In genomic region chr7:13054287-13055010, GRCm38 (mm10) we compare ENCODE assay signal across 8 mouse cellular contexts. TPM values are rescaled to one million over a fixed set of nuclear protein-coding genes. Genes with fewer than 3 reads are reported as not detected.
A peak's percentile ranks its signal among the peaks of the same experiment; 100 is the strongest.
DNase-seq lines count a peak whose midpoint lies in the region; ATAC-seq and TF ChIP-seq lines count a peak whose summit lies in the region.

Gene Mzf1 (minus strand): TSS chr7:13054764.

- no peaks in the 10 kb centered on the region for H3K79me2 ChIP-seq in liver, adult 2 months (ENCODE audit: control insufficient read depth, insufficient read depth, low read length)
- no peaks in the 10 kb centered on the region for H3K79me2 ChIP-seq in myocyte (ENCODE audit: control insufficient read depth, insufficient read depth)

- no peaks in the 10 kb centered on the region for H3K27me3 ChIP-seq in heart, embryonic 11.5 days (ENCODE audit: control insufficient read depth, insufficient read depth, low read length)
- H3K27me3 ChIP-seq in kidney, embryonic 16.5 days (ENCODE audit: insufficient read depth, low read length), result no peaks in the 10 kb centered on the region
- H3K27me3 ChIP-seq in liver, adult 2 months (ENCODE audit: control insufficient read depth, insufficient read depth, low read length), result no peaks in the 10 kb centered on the region
- no peaks in the 10 kb centered on the region for H3K27me3 ChIP-seq in myocyte (ENCODE audit: control insufficient read depth, insufficient read depth, insufficient read length)
- H3K27me3 ChIP-seq in splenic B cell, adult 2 months (ENCODE audit: control insufficient read depth, insufficient read depth, low read length, poor library complexity, severe bottlenecking), result no peaks in the 10 kb centered on the region

- H3K4me2 ChIP-seq in heart, embryonic 11.5 days, result peak within 1 kb of the TSS; percentile 63
- peak within 1 kb of the TSS; percentile 54 for H3K4me2 ChIP-seq in kidney, embryonic 16.5 days (replicated peaks; ENCODE audit: low read depth, low read length)
- H3K4me2 ChIP-seq in myocyte (ENCODE audit: low read depth), result peak within 1 kb of the TSS; percentile 90

- WGBS in heart, embryonic 11.5 days (ENCODE audit: insufficient replicate concordance), result under 1% methylated on average over 41 of the region's 41 CpGs
- WGBS in kidney, embryonic 16.5 days, result 0% methylated on average over 41 of the region's 41 CpGs
- WGBS in liver, adult 2 months, result under 1% methylated on average over 40 of the region's 41 CpGs

- H3ac ChIP-seq in myocyte (ENCODE audit: control insufficient read depth, insufficient read length), result peak within 1 kb of the TSS; percentile 61

- TF ChIP-seq CTCF in liver, adult 2 months (IDR thresholded peaks at IDR 0.05; ENCODE audit: low read depth, low read length), result no peak

- no peak for TF ChIP-seq POLR2A in liver, adult 2 months (IDR thresholded peaks at IDR 0.05; ENCODE audit: extremely low read depth, insufficient read depth, low read length)
- peak; percentile 60 for TF ChIP-seq POLR2A in myocyte (IDR thresholded peaks at IDR 0.05; ENCODE audit: insufficient read length, low read depth)

- DNase-seq in B cell, adult 2 months, result peak; percentile 90
- DNase-seq in brain, adult 2 months (ENCODE audit: low read depth, low spot score), result peak; percentile 100
- peak; percentile 93 for DNase-seq in liver, adult 2 months (ENCODE audit: extremely low read depth, low read depth, low spot score)
- DNase-seq in splenic B cell, adult 2 months (ENCODE audit: low read depth, low spot score), result peak; percentile 97

- peak within 1 kb of the TSS; percentile 56 for H3K4me3 ChIP-seq in heart, embryonic 11.5 days (ENCODE audit: low read depth, low read length)
- H3K4me3 ChIP-seq in kidney, embryonic 16.5 days (ENCODE audit: low read length), result peak within 1 kb of the TSS; percentile 67
- H3K4me3 ChIP-seq in liver, adult 2 months (ENCODE audit: insufficient read depth, low read depth, low read length), result peak within 1 kb of the TSS; percentile 80
- H3K4me3 ChIP-seq in myocyte, result peak within 1 kb of the TSS; percentile 54

- H3K27ac ChIP-seq in heart, embryonic 11.5 days (ENCODE audit: low read depth, low read length), result peak within 1 kb of the TSS; percentile 62
- H3K27ac ChIP-seq in kidney, embryonic 16.5 days (ENCODE audit: low read length), result peak within 1 kb of the TSS; percentile 87
- H3K27ac ChIP-seq in liver, adult 2 months (replicated peaks; ENCODE audit: insufficient read depth, low read depth, low read length), result peak within 1 kb of the TSS; percentile 58

- no peaks in the 10 kb centered on the region for H3K9me3 ChIP-seq in heart, embryonic 11.5 days (replicated peaks; ENCODE audit: control insufficient read depth, low read length)
- H3K9me3 ChIP-seq in kidney, embryonic 16.5 days (ENCODE audit: low read length), result no peaks in the 10 kb centered on the region

- no peaks in the 10 kb centered on the region for H3K36me3 ChIP-seq in heart, embryonic 11.5 days (ENCODE audit: control insufficient read depth, insufficient read depth, low read length)
- no peaks in the 10 kb centered on the region for H3K36me3 ChIP-seq in kidney, embryonic 16.5 days (ENCODE audit: insufficient read depth, low read length)
- no peaks in the 10 kb centered on the region for H3K36me3 ChIP-seq in liver, adult 2 months (ENCODE audit: control insufficient read depth, insufficient read depth, low read length)
- no peaks in the 10 kb centered on the region for H3K36me3 ChIP-seq in myocyte (ENCODE audit: control insufficient read depth, insufficient read depth)
- H3K36me3 ChIP-seq in splenic B cell, adult 2 months (ENCODE audit: control insufficient read depth, insufficient read depth, low read length, poor library complexity, severe bottlenecking), result no peaks in the 10 kb centered on the region

- peak within 1 kb of the TSS; percentile 76 for H3K9ac ChIP-seq in heart, embryonic 11.5 days (ENCODE audit: low read depth, low read length)
- peak within 1 kb of the TSS; percentile 82 for H3K9ac ChIP-seq in kidney, embryonic 16.5 days (replicated peaks; ENCODE audit: low read length)
- H3K9ac ChIP-seq in liver, adult 2 months (ENCODE audit: low read depth, low read length), result peak within 1 kb of the TSS; percentile 71

- peaks cover 3% of the 10 kb centered on the region; the same call in 1 of the 2 replicates for H3K4me1 ChIP-seq in heart, embryonic 11.5 days (ENCODE audit: control insufficient read depth, insufficient read depth, low read length)
- peaks cover 3% of the 10 kb centered on the region; the same call in 1 of the 2 replicates for H3K4me1 ChIP-seq in kidney, embryonic 16.5 days (ENCODE audit: insufficient read depth, low read length)
- H3K4me1 ChIP-seq in liver, adult 2 months (ENCODE audit: control insufficient read depth, insufficient read depth, low read length), result no peaks in the 10 kb centered on the region

- peak; percentile 92 for ATAC-seq in erythroblast, adult 5-6 weeks (replicated peaks; ENCODE audit: low FRiP score, poor library complexity, severe bottlenecking)
- ATAC-seq in heart, embryonic 11.5 days (replicated peaks; ENCODE audit: insufficient number of reproducible peaks, low FRiP score, low TSS enrichment), result peak; percentile 92
- peak; percentile 95 for ATAC-seq in kidney, embryonic 16.5 days (ENCODE audit: low FRiP score, low TSS enrichment)

TF ChIP-seq in myocyte, 11 proteins besides CTCF, POLR2A, EP300 and RAD21:
- no peak for TF ChIP-seq POLR2AphosphoS2 (IDR thresholded peaks at IDR 0.05; ENCODE audit: insufficient read length, low read depth)
- TF ChIP-seq MYOG (IDR thresholded peaks at IDR 0.05; ENCODE audit: control insufficient read depth in 1 of 3, insufficient read depth in 1 of 3, insufficient read length in 2 of 3, low read depth in 2 of 3), result no peak
- no peak for TF ChIP-seq E2F4 (IDR thresholded peaks at IDR 0.05; ENCODE audit: insufficient read depth)
- TF ChIP-seq CEBPB (IDR thresholded peaks at IDR 0.05; ENCODE audit: insufficient read depth, poor library complexity, severe bottlenecking), result no peak
- no peak for TF ChIP-seq MAX (IDR thresholded peaks at IDR 0.05; ENCODE audit: low read depth)
- TF ChIP-seq SRF (IDR thresholded peaks at IDR 0.05; ENCODE audit: control insufficient read depth, insufficient read length, low read depth), result no peak
- TF ChIP-seq REST (IDR thresholded peaks at IDR 0.05; ENCODE audit: insufficient read depth, insufficient read length), result no peak
- no peak for TF ChIP-seq USF1 (IDR thresholded peaks at IDR 0.05; ENCODE audit: low read depth)
- no peak for TF ChIP-seq TCF3 (IDR thresholded peaks at IDR 0.05; ENCODE audit: insufficient read length, low read depth)
TF ChIP-seq in myocyte: peak in this region for 0.

RNA-seq across cellular contexts. Expression of gene Mzf1, which starts in this region (rescaled TPM):
- total RNA-seq in erythroblast, adult 5-6 weeks (2015; ENCODE audit: low replicate concordance), result not detected in 2 replicates
- 0.56 TPM in 1 of 2 replicates, not detected in the other for total RNA-seq in erythroblast, adult 5-6 weeks (2017; ENCODE audit: low replicate concordance)
- polyA plus RNA-seq in heart, embryonic 11.5 days (2014; fragmentation: Nextera tagmentation; extraction: Ambion mirVana), result 1.5 and 1.7 TPM in 2 replicates
- polyA plus RNA-seq in kidney, embryonic 16.5 days (2015; fragmentation: Nextera tagmentation; extraction: Ambion mirVana), result 3.8 and 5.1 TPM in 2 replicates
- 0.18 and 0.40 TPM in 2 replicates for total RNA-seq in liver, adult 2 months (2014; rRNA removed)
- 0.41 and 0.54 TPM in 2 replicates for polyA plus RNA-seq in liver, adult 2 months (2012; rRNA removed)
- 0.37 TPM for polyA plus RNA-seq in myocyte (2012; fragmentation: generic; extraction: Trizol)

Comparison
In these comparisons a context has a peak if more than half of its experiments do, and no peak if none do; other contexts are left out.
1. Peak in every context shown above with its lines: DNase-seq, ATAC-seq, H3K4me3 ChIP-seq and H3K27ac ChIP-seq.
2. Peak in ATAC-seq in erythroblast, adult 5-6 weeks; RNA of the gene not detected or under 1 TPM.
3. Peak in DNase-seq, H3K4me3 ChIP-seq, H3K27ac ChIP-seq and H3K9ac ChIP-seq in liver, adult 2 months; RNA of the gene not detected or under 1 TPM.